21 mouse cellular contexts compared by ENCODE assay signal in genomic region chr2:30501701-30502100, GRCm38 (mm10). TPM values are rescaled to one million over a fixed set of nuclear protein-coding genes. Genes with fewer than 3 reads are reported as not detected.
DNase-seq lines count a peak whose midpoint lies in the region; ATAC-seq and TF ChIP-seq lines count a peak whose summit lies in the region.
"Had no signal": no experiment of that assay in that cellular context is flagged by ENCODE, and none has a peak within 500 bp of the region (broad histone marks: within the 10 kb centered on the region; RNA-seq: fewer than 3 reads in every experiment).

No protein-coding gene starts in this region.

- no peak for DNase-seq in stomach, postnatal 0 days (ENCODE audit: low spot score)
- peak; percentile 61 for DNase-seq in fat pad, adult 2 months (ENCODE audit: extremely low read depth, low read depth, low spot score)
- peak; percentile 54 for DNase-seq in gonadal fat pad, adult 2 months (ENCODE audit: low read depth)
- DNase-seq in layer of hippocampus, adult 2 months (ENCODE audit: low spot score in 2 of 2): no peak
- DNase-seq in adrenal gland, postnatal 36 days: no peak
- DNase-seq: adrenal gland, adult 2 months; adrenal gland, adult 8-10 months; adrenal gland, postnatal 10 days; adrenal gland, postnatal 14 days; adrenal gland, postnatal 25 days; B cell, adult 2 months; cerebellum, adult 11 months; cerebellum, adult 11-12 months; cerebellum, adult 18-20 months; cerebellum, adult 2 months had no signal

- H3K9ac ChIP-seq in stomach, embryonic 16.5 days (ENCODE audit: low read length): peak overlapping the region; percentile 16; the same call in 1 of the 2 replicates
- no peak overlapping the region for H3K9ac ChIP-seq in stomach, postnatal 0 days (ENCODE audit: low read length)

- H3K4me1 ChIP-seq in stomach, embryonic 16.5 days (ENCODE audit: control insufficient read depth, insufficient read depth, low read length): peaks cover 11% of the 10 kb centered on the region; the same call in 1 of the 2 replicates
- H3K4me1 ChIP-seq in stomach, postnatal 0 days (replicated peaks; ENCODE audit: control insufficient read depth, insufficient read depth): no peaks in the 10 kb centered on the region

- whole genome bisulfite sequencing in stomach, embryonic 16.5 days: 74% methylated on average over 7 of the region's 7 CpGs
- 62% methylated on average over 7 of the region's 7 CpGs for WGBS in stomach, postnatal 0 days

- H3K36me3 ChIP-seq in stomach, embryonic 16.5 days (ENCODE audit: control insufficient read depth, insufficient read depth, low read length): no peaks in the 10 kb centered on the region
- H3K36me3 ChIP-seq in stomach, postnatal 0 days (ENCODE audit: control insufficient read depth, insufficient read depth, low read length): no peaks in the 10 kb centered on the region
- H3K36me3 ChIP-seq: G1E had no signal

- no peak overlapping the region for H3K4me2 ChIP-seq in stomach, embryonic 16.5 days (ENCODE audit: low read depth, low read length)
- no peak overlapping the region for H3K4me2 ChIP-seq in stomach, postnatal 0 days (replicated peaks; ENCODE audit: low read depth)

- H3K27ac ChIP-seq in stomach, embryonic 16.5 days (ENCODE audit: low read length): no peak overlapping the region
- no peak overlapping the region for H3K27ac ChIP-seq in stomach, postnatal 0 days (replicated peaks)
- H3K27ac ChIP-seq in layer of hippocampus, adult 2 months: no peak overlapping the region

- H3K9me3 ChIP-seq in stomach, embryonic 16.5 days (replicated peaks; ENCODE audit: control insufficient read depth, low read length): no peaks in the 10 kb centered on the region
- H3K9me3 ChIP-seq in stomach, postnatal 0 days (ENCODE audit: control insufficient read depth, low read length): no peaks in the 10 kb centered on the region

- no peaks in the 10 kb centered on the region for H3K27me3 ChIP-seq in stomach, embryonic 16.5 days (ENCODE audit: control insufficient read depth, insufficient read depth, low read length)
- H3K27me3 ChIP-seq in stomach, postnatal 0 days (ENCODE audit: control insufficient read depth, insufficient read depth, low read length): no peaks in the 10 kb centered on the region
- H3K27me3 ChIP-seq: Patski had no signal

- no peak overlapping the region for H3K4me3 ChIP-seq in stomach, embryonic 16.5 days (replicated peaks; ENCODE audit: low read length)
- H3K4me3 ChIP-seq in stomach, postnatal 0 days (ENCODE audit: low read depth, low read length): no peak overlapping the region
- H3K4me3 ChIP-seq in layer of hippocampus, adult 2 months: no peak overlapping the region

- no peak for TF ChIP-seq CTCF in stomach, postnatal 0 days (IDR thresholded peaks at IDR 0.05; ENCODE audit: low read depth)
- no peak for TF ChIP-seq CTCF in layer of hippocampus, adult 2 months (conservative IDR thresholded peaks at IDR 0.05)

- no peak for ATAC-seq in stomach, embryonic 16.5 days (ENCODE audit: insufficient read depth, low FRiP score)
- no peak for ATAC-seq in stomach, postnatal 0 days (ENCODE audit: low FRiP score, low TSS enrichment)
- ATAC-seq: activated CD4-positive, CD25-positive, alpha-beta regulatory T cell, adult 4 months; CD4-positive, CD25-positive, alpha-beta regulatory T cell, adult 4 months; Patski had no signal

- no peak for TF ChIP-seq EP300 in stomach, postnatal 0 days (optimal IDR thresholded peaks at IDR 0.05)

RNA-seq across cellular contexts. Expression of gene Ier5l, which starts 27.7 kb away (rescaled TPM):
- polyA plus RNA-seq in stomach, embryonic 16.5 days (2015; fragmentation: Nextera tagmentation; extraction: Ambion mirVana): 0.56 and 0.83 TPM in 2 replicates
- 1.8 and 4.4 TPM in 2 replicates for polyA plus RNA-seq in stomach, postnatal 0 days (2015; fragmentation: Nextera tagmentation; extraction: Ambion mirVana)
- 8.2 and 9.0 TPM in 2 replicates for polyA plus RNA-seq in gonadal fat pad, adult 2 months (2012; rRNA removed)
- 10 to 100 TPM; 12.2 to 13.1 TPM for total RNA-seq in layer of hippocampus, adult 2 months (2021)
- total RNA-seq in adrenal gland, postnatal 36 days (2021): 1 to 10 TPM; 3.3 to 4.5 TPM
- total RNA-seq: G1E, MEL had no signal
- polyA plus RNA-seq: G1E had no signal

Comparison
In these comparisons a context has a peak if more than half of its experiments do, and no peak if none do; other contexts are left out.
1. DNase-seq: peak in fat pad, adult 2 months (single experiment) and gonadal fat pad, adult 2 months (single experiment); none in stomach, postnatal 0 days (single experiment), layer of hippocampus, adult 2 months (0 of 2) and adrenal gland, postnatal 36 days (0 of 2).